Mouse (Mus musculus) embryonic facial prominence, embryonic 14.5 days (tissue): ENCODE results near the gene Cblb. TPM values are rescaled to one million over a fixed set of nuclear protein-coding genes. Genes with fewer than 3 reads are reported as not detected.

Experiments used
- ATAC-seq: fragments of 200-750 bp; cut with Nextera tagmentation; 2 replicates; pipeline ENCODE4 v1.8.0; 2017; ENCODE audit warnings: low read depth, moderate number of reproducible peaks, moderate TSS enrichment
- DNase-seq: peaks from one replicate; pipeline ENCODE4 v3.0.0-alpha.2; 2015; ENCODE audit warnings: low spot score
- H3K27ac ChIP-seq: fragments of 300-500 bp; sonication (generic); replicated peaks from 2 replicates; pipeline ENCODE4 v1.5.1; 2014; ENCODE audit warnings: low read depth, mild to moderate bottlenecking, low read length, moderate library complexity
- H3K27me3 ChIP-seq: fragments of 300-500 bp; sonication (generic); replicated peaks from 2 replicates; pipeline ENCODE4 v1.6.1; 2014; ENCODE audit warnings: low read length; ENCODE audit not compliant: control insufficient read depth, insufficient read depth
- H3K36me3 ChIP-seq: fragments of 300-500 bp; sonication (generic); 2 replicates; pipeline ENCODE4 v1.6.1; 2014; ENCODE audit warnings: low read length, mixed read lengths; ENCODE audit not compliant: control insufficient read depth, insufficient read depth
- H3K4me1 ChIP-seq: fragments of 300-500 bp; sonication (generic); 2 replicates; pipeline ENCODE4 v1.6.1; 2014; ENCODE audit warnings: antibody characterized with exemption, low read length; ENCODE audit not compliant: control insufficient read depth, insufficient read depth
- H3K4me2 ChIP-seq: fragments of 300-500 bp; sonication (generic); 2 replicates; pipeline ENCODE4 v1.6.1; 2014; ENCODE audit warnings: low read depth, mild to moderate bottlenecking, low read length, moderate library complexity, mixed read lengths
- H3K4me3 ChIP-seq: fragments of 300-500 bp; sonication (generic); 2 replicates; pipeline ENCODE4 v1.5.1; 2014; ENCODE audit warnings: low read depth, mild to moderate bottlenecking, low read length
- H3K9ac ChIP-seq: fragments of 300-500 bp; sonication (generic); 2 replicates; pipeline ENCODE4 v1.6.1; 2014; ENCODE audit warnings: low read depth, mild to moderate bottlenecking, low read length, moderate library complexity, mixed read lengths
- H3K9me3 ChIP-seq: fragments of 300-500 bp; sonication (generic); 2 replicates; pipeline ENCODE4 v1.6.1; 2016; ENCODE audit warnings: low read length; ENCODE audit not compliant: control insufficient read depth
- WGBS: fragments of 180-500 bp; shearing (Covaris S2); extraction: QIAGEN DNeasy Blood & Tissue Kit; methylation state at CpG from one replicate; pipeline ENCODE4 v1.1.7; 2014; 5-methylcytosine and 5-hydroxymethylcytosine counted together
- polyA plus RNA-seq: library from polyadenylated mRNA; unstranded; fragments of >200 nt; fragmentation: Nextera tagmentation; extraction: Ambion mirVana; gene quantifications from 2 replicates; pipeline ENCODE4 v1.2.1, GENCODE M21; 2014

The Cblb gene
- polyA plus RNA-seq, 1 experiment from 2014 or later = 18.6 TPM

DNA sequence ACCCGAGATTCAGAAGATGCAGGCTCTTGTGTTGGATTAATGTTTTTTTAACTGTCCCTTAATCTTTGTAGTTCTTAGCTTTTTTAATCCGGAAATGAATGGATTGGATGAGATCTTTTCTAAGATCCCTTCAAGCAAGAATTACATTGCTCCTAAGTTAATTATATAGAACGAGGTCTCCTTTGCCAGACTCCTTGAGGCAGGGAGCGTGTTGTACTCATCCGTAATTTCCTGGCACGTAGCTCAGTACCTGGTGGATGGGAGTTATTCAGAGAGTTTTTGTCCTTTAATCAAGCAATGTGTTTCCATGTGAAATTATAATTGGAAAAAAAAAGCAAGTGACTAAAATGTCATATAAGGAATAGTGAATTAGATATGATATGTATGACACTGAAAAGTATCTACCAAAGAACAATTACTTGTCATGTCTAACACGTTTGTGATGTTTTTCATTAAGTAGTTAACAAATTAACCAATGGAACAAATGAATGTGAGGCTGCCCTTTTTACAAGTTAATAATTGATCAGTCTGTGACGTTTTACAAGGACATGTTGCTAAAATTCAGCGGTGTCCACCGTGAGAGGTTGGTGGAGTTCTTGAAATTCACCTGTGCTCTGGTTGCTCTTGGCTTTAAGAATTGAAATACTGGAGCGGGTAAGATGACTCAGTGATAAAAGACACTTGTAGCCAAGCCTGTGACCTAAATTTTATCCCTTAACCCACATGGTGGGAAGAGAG, 12.5 kb downstream of the Cblb start:
- ATAC-seq = no peak
- Histone ChIP-seq H3K4me2 (no peak overlapping the region), H3K9ac (no peak overlapping the region), H3K4me3 (no peak overlapping the region), H3K27ac (no peak overlapping the region), H3K27me3 (no peaks in the 10 kb centered on the region), H3K4me1 (0 out of 2 replicates have a peak, but pooled peaks cover 2% of the 10 kb centered on the region), H3K36me3 (peaks cover 23% of the 10 kb centered on the region), H3K9me3 (no peaks in the 10 kb centered on the region)
- no peak for DNase-seq
- 79% methylated on average over 11 of the region's 11 CpGs for WGBS

- 91% methylated on average over 7 of the region's 7 CpGs for WGBS
- H3K4me1 ChIP-seq = 0 out of 2 replicates have a peak, but pooled peaks cover 2% of the 10 kb centered on the region
- no peaks in the 10 kb centered on the region for H3K9me3 ChIP-seq
- H3K27me3 ChIP-seq = no peaks in the 10 kb centered on the region
- H3K27ac ChIP-seq = no peak overlapping the region
- ATAC-seq (no peak), DNase-seq (no peak)
- H3K9ac ChIP-seq = no peak overlapping the region
- no peak overlapping the region for H3K4me3 ChIP-seq
- H3K4me2 ChIP-seq = no peak overlapping the region
- H3K36me3 ChIP-seq = peaks cover 24% of the 10 kb centered on the region
Observed at GRCm38 (mm10) chr16:52044518-52044917, 13.5 kb downstream of the Cblb start.

DNA sequence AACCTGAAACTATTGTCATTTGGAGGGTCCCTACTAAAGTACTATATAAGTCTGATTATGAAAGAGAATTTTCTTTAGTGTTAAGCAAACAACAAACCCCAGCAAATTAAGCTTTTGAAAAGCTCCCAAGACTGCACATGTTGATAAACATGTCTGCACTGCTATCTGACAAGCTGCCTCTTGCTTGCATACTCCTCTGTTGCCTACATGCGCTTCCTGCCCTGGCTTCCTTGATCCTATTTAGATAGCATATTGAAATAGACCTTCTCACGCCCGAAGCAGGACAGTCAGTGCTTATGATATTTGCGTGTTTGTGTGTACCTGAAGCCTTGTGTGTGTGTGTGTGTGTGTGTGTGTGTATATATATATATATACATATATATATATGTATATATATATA, 14.0 kb downstream of the Cblb start:
- ATAC-seq = no peak
- 79% methylated on average over 4 of the region's 4 CpGs for WGBS
- DNase-seq = no peak

DNA sequence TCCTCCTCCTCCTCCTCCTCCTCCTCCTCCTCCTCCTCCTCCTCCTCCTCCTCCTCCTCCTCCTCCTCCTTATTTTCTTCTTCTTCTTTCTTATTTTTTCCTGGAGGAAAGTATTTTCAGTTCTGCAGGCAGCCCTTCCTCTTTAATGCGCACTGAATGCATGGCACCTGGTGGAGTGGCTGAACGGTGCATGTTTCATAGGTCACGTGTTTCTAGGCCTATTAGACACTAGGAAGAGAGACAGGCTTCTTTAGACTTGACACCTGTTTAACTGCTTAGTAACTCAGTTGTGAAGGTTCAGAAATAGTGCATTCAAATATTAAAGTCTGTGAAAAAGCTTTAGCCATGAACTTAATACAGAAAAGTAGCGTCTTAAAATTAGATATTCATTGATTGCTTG, 15.4 kb downstream of the Cblb start:
- Histone ChIP-seq H3K4me3 (no peak overlapping the region), H3K27ac (no peak overlapping the region), H3K27me3 (no peaks in the 10 kb centered on the region), H3K36me3 (peaks cover 34% of the 10 kb centered on the region), H3K9me3 (no peaks in the 10 kb centered on the region), H3K4me1 (no peaks in the 10 kb centered on the region), H3K4me2 (no peak overlapping the region), H3K9ac (no peak overlapping the region)
- no peak for DNase-seq
- WGBS = 93% methylated on average over 4 of the region's 4 CpGs
- ATAC-seq = no peak

More for the DNA sequence above, 14.0 kb downstream of the Cblb start:
- no peak overlapping the region for H3K27ac ChIP-seq
- H3K36me3 ChIP-seq = peaks cover 26% of the 10 kb centered on the region
- H3K4me1 ChIP-seq = 0 out of 2 replicates have a peak, but pooled peaks cover 2% of the 10 kb centered on the region
- no peaks in the 10 kb centered on the region for H3K9me3 ChIP-seq
- no peak overlapping the region for H3K4me3 ChIP-seq
- H3K4me2 ChIP-seq = no peak overlapping the region
- H3K9ac ChIP-seq = no peak overlapping the region
- no peaks in the 10 kb centered on the region for H3K27me3 ChIP-seq

GRCm38 (mm10) chr16:52051106-52051505, 20.1 kb downstream of the Cblb start:
- H3K4me1 ChIP-seq = peaks cover under 1% of the 10 kb centered on the region; the same call in 1 of the 2 replicates
- peaks cover 34% of the 10 kb centered on the region for H3K36me3 ChIP-seq
- H3K4me3 ChIP-seq = no peak overlapping the region
- H3K27ac ChIP-seq = no peak overlapping the region
- no peak overlapping the region for H3K4me2 ChIP-seq
- no peaks in the 10 kb centered on the region for H3K27me3 ChIP-seq
- ATAC-seq = no peak
- no peak for DNase-seq
- no peaks in the 10 kb centered on the region for H3K9me3 ChIP-seq
- WGBS = 88% methylated on average over 8 of the region's 8 CpGs
- no peak overlapping the region for H3K9ac ChIP-seq

DNA sequence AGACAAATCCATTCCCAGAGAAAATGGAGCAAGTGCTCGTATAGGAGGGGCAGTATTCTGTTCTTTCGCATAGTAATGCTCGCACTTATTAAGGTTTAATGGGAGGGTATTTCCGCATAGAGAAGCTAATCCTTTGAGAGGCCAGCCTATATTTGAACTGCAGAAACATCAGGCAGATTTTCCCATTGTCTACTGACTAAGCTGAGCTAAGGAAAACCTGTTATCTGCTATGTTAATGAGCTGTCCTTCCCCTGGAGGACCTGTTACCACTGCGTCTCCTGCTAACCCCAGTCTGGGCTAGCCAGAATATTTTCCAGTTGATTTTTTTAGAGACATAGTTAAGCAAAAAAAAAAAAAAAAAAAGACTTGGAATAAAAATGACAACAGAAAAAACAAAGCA, 21.7 kb downstream of the Cblb start:
- WGBS = 74% methylated on average over 5 of the region's 5 CpGs
- H3K4me1 ChIP-seq = peaks cover 7% of the 10 kb centered on the region

GRCm38 (mm10) chr16:52055236-52055635, 24.2 kb downstream of the Cblb start:
- 95% methylated on average over 3 of the region's 3 CpGs for WGBS
- H3K4me1 ChIP-seq = peaks cover 9% of the 10 kb centered on the region
- no peak overlapping the region for H3K9ac ChIP-seq
- DNase-seq = no peak
- H3K27me3 ChIP-seq = no peaks in the 10 kb centered on the region
- no peak overlapping the region for H3K4me3 ChIP-seq
- no peaks in the 10 kb centered on the region for H3K9me3 ChIP-seq
- H3K4me2 ChIP-seq = no peak overlapping the region
- no peak for ATAC-seq
- H3K36me3 ChIP-seq = peaks cover 9% of the 10 kb centered on the region; the same call in 1 of the 2 replicates
- H3K27ac ChIP-seq = no peak overlapping the region

More for the DNA sequence above, 21.7 kb downstream of the Cblb start:
- Histone ChIP-seq H3K4me2 (no peak overlapping the region), H3K9ac (no peak overlapping the region), H3K9me3 (no peaks in the 10 kb centered on the region), H3K4me3 (no peak overlapping the region), H3K36me3 (peaks cover 30% of the 10 kb centered on the region), H3K27me3 (no peaks in the 10 kb centered on the region), H3K27ac (no peak overlapping the region)
- ATAC-seq = peak; percentile 48; the same call in 1 of the 2 replicates
- no peak for DNase-seq

GRCm38 (mm10) chr16:52056164-52056563, 25.1 kb downstream of the Cblb start:
- Histone ChIP-seq H3K27me3 (no peaks in the 10 kb centered on the region), H3K4me1 (peaks cover 17% of the 10 kb centered on the region), H3K36me3 (0 out of 2 replicates have a peak, but pooled peaks cover 4% of the 10 kb centered on the region), H3K27ac (no peak overlapping the region), H3K4me2 (no peak overlapping the region), H3K9me3 (no peaks in the 10 kb centered on the region), H3K4me3 (no peak overlapping the region), H3K9ac (no peak overlapping the region)
- no peak for ATAC-seq
- DNase-seq = no peak
- 77% methylated on average over 4 of the region's 4 CpGs for WGBS

- Histone ChIP-seq H3K9ac (no peak overlapping the region), H3K9me3 (no peaks in the 10 kb centered on the region), H3K4me1 (peaks cover 28% of the 10 kb centered on the region), H3K4me2 (no peak overlapping the region), H3K4me3 (no peak overlapping the region), H3K27me3 (no peaks in the 10 kb centered on the region), H3K36me3 (0 out of 2 replicates have a peak, but pooled peaks cover 4% of the 10 kb centered on the region), H3K27ac (no peak overlapping the region)
- 79% methylated on average over 2 of the region's 2 CpGs for WGBS
- ATAC-seq (no peak), DNase-seq (no peak)
Observed at GRCm38 (mm10) chr16:52057335-52057734, 26.3 kb downstream of the Cblb start.
